Mouse (Mus musculus): ENCODE measurements around the gene AI464131. TPM values are rescaled to one million over a fixed set of nuclear protein-coding genes. Genes with fewer than 3 reads are reported as not detected.
"Not testable (repeated sequence)": the region's sequence is repeated elsewhere in the genome, so short reads cannot be mapped to it uniquely, and the experiment has no call there.

Gene AI464131
- total RNA-seq, 1 experiment from 2014 or later: 0.09 TPM

DNA sequence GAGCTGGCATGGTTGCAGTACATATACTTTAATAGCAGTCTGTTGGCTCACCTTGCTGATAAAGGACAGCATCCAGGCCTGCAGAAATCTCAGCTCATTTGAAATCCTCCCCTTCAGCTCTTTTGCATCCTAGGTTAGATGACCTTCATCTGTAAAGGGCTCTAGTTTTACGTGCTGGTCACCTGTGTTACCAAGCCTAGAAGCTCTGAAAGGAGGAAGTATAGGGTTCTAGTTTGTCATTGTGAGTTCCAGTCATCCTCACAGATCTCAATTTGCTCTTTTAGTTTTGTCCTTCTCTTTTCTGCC lies 31.5 kb downstream of the AI464131 start:
- no peak for ATAC-seq (replicated peaks; ENCODE audit: low read depth, poor library complexity, severe bottlenecking)

- ATAC-seq (replicated peaks; ENCODE audit: low read depth, poor library complexity, severe bottlenecking): no peak
Measured at GRCm38 (mm10) chr4:41470684-41471383, 32.0 kb downstream of the AI464131 start.

GRCm38 (mm10) chr4:41470051-41470683 lies 32.7 kb downstream of the AI464131 start:
- ATAC-seq (replicated peaks; ENCODE audit: low read depth, poor library complexity, severe bottlenecking): no peak

DNA sequence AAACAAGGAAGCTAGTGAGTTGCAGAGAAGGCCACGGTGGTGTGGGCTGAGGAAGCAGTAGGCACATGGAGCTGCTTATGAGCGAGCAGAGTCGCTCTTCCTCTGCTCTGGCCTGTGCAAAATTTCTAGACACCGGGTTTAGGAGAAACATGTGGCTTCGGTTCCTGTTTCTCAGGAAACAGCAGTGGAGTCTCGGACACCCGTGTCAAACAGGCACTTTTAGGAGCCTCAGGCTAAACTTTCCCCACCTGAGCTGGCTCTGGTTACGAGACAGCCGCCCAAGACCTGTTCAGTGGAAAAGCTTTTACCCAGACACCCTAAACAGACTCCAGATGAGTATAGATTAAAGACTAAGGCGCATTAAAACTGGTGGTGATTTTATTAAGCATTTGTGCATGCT lies 33.7 kb downstream of the AI464131 start:
- no peak for ATAC-seq (replicated peaks; ENCODE audit: low read depth, poor library complexity, severe bottlenecking)

DNA sequence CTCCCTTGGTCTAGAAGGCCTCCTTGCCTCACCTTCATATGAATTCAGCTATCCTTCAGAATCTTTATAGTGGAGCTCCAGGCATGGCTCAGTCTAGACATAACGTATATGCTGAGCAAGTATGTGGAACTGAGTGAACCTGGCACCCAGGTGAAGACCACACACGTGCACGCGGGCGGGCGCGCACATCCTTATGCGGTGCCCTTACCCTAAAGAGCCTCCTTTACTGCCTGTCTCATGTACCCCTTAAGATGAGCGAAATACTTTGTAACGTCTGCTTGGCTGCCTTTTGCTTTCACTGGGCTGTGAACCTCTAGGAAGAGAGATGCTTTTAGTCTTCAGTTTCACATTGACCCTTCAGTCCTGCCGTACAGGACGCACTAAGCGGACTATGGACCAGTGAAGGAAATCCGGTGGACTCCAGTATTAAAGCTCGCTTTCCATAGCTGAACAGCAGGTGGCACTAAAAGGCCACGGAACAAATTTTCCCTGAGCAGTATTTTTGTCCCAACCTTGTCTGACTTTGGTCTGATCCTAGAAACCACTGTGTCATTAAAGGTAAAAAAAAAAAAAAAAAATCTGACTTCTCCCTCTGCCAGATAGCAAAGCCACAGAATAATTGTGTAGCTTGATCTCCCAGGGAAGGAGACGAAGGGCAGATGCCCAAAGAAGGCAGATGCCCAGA lies 34.3 kb downstream of the AI464131 start:
- 0 out of 2 replicates have a peak, but pooled peaks have one; percentile 24 for ATAC-seq (replicated peaks; ENCODE audit: low read depth, poor library complexity, severe bottlenecking)

DNA sequence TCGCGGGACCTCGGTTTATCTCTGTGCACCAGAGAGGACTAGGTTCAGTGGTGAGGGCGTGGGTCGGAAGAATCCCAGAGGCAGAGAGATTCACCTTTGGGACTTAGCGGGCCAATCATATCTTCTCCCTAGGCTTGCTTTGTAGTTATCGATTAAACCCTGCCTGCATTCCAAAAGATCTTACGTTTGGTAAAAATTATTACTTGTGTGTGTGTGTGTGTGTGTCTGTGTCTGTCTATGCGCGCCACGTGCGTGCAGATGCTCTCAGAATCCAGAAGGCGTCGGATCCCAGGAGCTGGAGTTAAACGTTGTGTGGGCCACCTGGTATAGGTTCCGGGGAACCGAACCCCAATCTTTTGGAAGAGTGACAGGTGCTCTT lies 37.6 kb downstream of the AI464131 start:
- ATAC-seq (replicated peaks; ENCODE audit: low read depth, poor library complexity, severe bottlenecking): 0 out of 2 replicates have a peak, but pooled peaks have one; percentile 1

DNA sequence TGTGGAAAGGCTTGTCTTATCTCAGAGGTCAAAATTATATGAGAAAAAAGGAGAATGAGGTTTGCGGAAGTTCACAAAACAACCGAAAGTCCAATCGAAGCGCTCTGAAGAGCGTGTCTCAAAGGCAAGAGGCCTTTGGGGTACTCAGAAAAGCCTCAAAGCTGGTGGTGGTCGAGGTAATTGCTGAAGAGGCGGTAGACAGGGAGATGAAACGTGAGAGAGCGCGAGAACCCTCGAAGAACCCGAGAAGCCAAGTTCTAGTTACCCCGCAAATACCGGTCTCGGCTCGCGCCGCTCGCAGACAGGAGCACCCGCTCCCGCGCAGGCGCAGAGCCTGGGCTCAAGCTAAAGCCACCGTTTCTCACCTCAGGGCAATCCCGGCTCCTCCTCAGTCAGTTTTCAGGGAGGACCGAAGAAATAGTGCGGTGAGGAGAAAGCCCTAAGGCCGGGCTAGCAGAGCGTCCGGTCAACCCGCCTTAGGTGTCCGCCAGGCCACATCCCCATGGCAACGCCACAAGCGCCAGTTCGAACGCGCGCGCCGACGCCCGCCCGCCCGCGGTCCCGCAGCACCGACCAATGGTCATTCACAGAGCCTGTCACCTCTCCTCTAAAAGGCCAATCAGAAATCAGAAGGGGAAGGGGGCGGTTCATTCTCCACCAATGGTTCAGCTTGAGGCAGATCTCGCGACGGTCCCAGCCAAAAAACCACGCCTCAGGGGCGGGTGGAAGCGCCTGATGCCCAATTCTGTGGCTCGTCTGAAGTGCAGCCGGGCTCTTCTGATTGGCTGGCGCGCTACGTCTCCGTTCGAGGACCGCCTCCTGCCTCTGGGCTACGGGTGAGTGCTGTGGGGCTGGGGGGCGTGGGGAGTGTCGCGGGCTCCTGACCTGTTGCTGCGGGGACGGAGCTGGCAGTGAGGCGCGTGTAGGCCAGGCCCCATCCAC lies 38.3 kb downstream of the AI464131 start, which contains the start of the genes Kif24 and Nudt2:
Kif24 (minus strand) TSS at position 543 of the 942 bp plus-strand sequence.
Nudt2 (plus strand) TSS at position 807 of the 942 bp plus-strand sequence.
- ATAC-seq (replicated peaks; ENCODE audit: low read depth, poor library complexity, severe bottlenecking): peak; percentile 92

- ATAC-seq (replicated peaks; ENCODE audit: low read depth, poor library complexity, severe bottlenecking): not testable (repeated sequence)
Measured at GRCm38 (mm10) chr4:41463051-41463738, 39.7 kb downstream of the AI464131 start.

- no peak for ATAC-seq (replicated peaks; ENCODE audit: low read depth, poor library complexity, severe bottlenecking)
Measured at GRCm38 (mm10) chr4:41460690-41461089, 42.2 kb downstream of the AI464131 start.

DNA sequence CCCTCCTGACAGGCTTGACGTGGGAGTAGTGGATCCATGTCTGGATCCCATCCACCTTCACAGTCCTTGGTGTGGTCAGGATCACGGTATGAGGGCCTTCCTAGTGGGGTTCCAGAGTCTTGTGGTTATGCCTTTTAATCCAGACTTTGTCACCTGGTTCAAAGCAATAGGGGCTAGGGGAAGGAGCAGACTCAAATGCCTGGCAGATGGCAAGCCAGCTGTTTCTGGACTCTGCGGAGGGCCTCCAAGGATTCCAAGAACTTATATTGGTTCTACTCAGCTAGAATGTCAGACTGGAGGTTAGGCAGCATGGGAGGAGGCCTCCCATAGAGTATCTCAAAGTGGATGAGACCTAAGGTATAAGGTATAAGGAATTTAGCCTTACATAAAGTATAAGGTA lies 55.3 kb downstream of the AI464131 start:
- ATAC-seq (replicated peaks; ENCODE audit: low read depth, poor library complexity, severe bottlenecking): no peak

Other genes starting within 250 kb of the AI464131 start
- gene Ubap2, start 227.9 kb downstream of the AI464131 start, total RNA-seq (2017): 33.4 and 39.6 TPM in 2 replicates
- gene Dcaf12, start 188.2 kb downstream of the AI464131 start, total RNA-seq (2017): 30.6 and 37.8 TPM in 2 replicates
- gene Ubap1, start 154.1 kb downstream of the AI464131 start, total RNA-seq (2017): 28.9 and 44.8 TPM in 2 replicates
- gene Kif24, start 38.2 kb downstream of the AI464131 start, total RNA-seq (2017): 10.0 and 22.2 TPM in 2 replicates
- 21.6 and 32.4 TPM in 2 replicates for gene Nudt2, start 37.9 kb downstream of the AI464131 start, total RNA-seq (2017)
- 0.58 TPM in 1 of 2 replicates, not detected in the other for gene 1110017D15Rik, start 14.3 kb upstream of the AI464131 start, total RNA-seq (2017)
- gene Fam219a, start 66.5 kb upstream of the AI464131 start, total RNA-seq (2017): 0.64 and 3.2 TPM in 2 replicates
- gene Dnaic1, start 66.7 kb upstream of the AI464131 start, total RNA-seq (2017): not detected in 2 replicates
- gene Enho, start 137.2 kb upstream of the AI464131 start, total RNA-seq (2017): not detected in 2 replicates
- gene Cntfr, start 194.0 kb upstream of the AI464131 start, total RNA-seq (2017): not detected in 2 replicates
- 104 and 110 TPM in 2 replicates for gene Il11ra1, start 196.9 kb upstream of the AI464131 start, total RNA-seq (2017)
- 22.8 and 28.2 TPM in 2 replicates for gene Rpp25l, start 210.5 kb upstream of the AI464131 start, total RNA-seq (2017)
- 62.8 and 92.5 TPM in 2 replicates for gene Dctn3, start 220.1 kb upstream of the AI464131 start, total RNA-seq (2017)
- gene Arid3c, start 228.1 kb upstream of the AI464131 start, total RNA-seq (2017): not detected in 2 replicates